Mouse (Mus musculus) hindbrain, postnatal 0 days (tissue): ENCODE measurements around the gene Ttc5. TPM values are rescaled to one million over a fixed set of nuclear protein-coding genes. Genes with fewer than 3 reads are reported as not detected.
A peak's percentile ranks its signal among the peaks of the same experiment; 100 is the strongest.

ENCODE experiments used
- ATAC-seq: fragments of 200-750 bp; cut with Nextera tagmentation; 2 replicates; pipeline ENCODE4 v1.8.0; 2017; ENCODE audit warnings: mild to moderate bottlenecking, moderate TSS enrichment, moderate library complexity
- DNase-seq: peaks from one replicate; pipeline ENCODE4 v3.0.0-alpha.2; 2015; ENCODE audit warnings: low spot score
- H3K27ac ChIP-seq: fragments of 300-500 bp; sonication (generic); 2 replicates; pipeline ENCODE4 v1.5.1; 2014; ENCODE audit warnings: mild to moderate bottlenecking
- H3K27me3 ChIP-seq: fragments of 300-500 bp; sonication (generic); 2 replicates; pipeline ENCODE4 v1.6.1; 2014; ENCODE audit warnings: low read length, mixed read lengths; ENCODE audit not compliant: insufficient read depth
- H3K36me3 ChIP-seq: fragments of 300-500 bp; sonication (generic); 2 replicates; pipeline ENCODE4 v1.6.1; 2014; ENCODE audit warnings: low read length, mixed read lengths; ENCODE audit not compliant: insufficient read depth
- H3K4me1 ChIP-seq: fragments of 300-500 bp; sonication (generic); 2 replicates; pipeline ENCODE4 v1.6.1; 2014; ENCODE audit warnings: antibody characterized with exemption, low read length, mixed read lengths; ENCODE audit not compliant: insufficient read depth
- H3K4me2 ChIP-seq: fragments of 300-500 bp; sonication (generic); 2 replicates; pipeline ENCODE4 v1.6.1; 2014; ENCODE audit warnings: low read depth, mild to moderate bottlenecking, low read length, moderate library complexity, mixed read lengths
- H3K4me3 ChIP-seq: fragments of 300-500 bp; sonication (generic); 2 replicates; pipeline ENCODE4 v1.5.1; 2014; ENCODE audit warnings: low read length
- H3K9ac ChIP-seq: fragments of 300-500 bp; sonication (generic); replicated peaks from 2 replicates; pipeline ENCODE4 v1.6.1; 2014; ENCODE audit warnings: mild to moderate bottlenecking, low read length, moderate library complexity, mixed read lengths
- H3K9me3 ChIP-seq: fragments of 300-500 bp; sonication (generic); 2 replicates; pipeline ENCODE4 v1.6.1; 2016; ENCODE audit warnings: low read length, mixed read lengths
- CTCF ChIP-seq: IDR thresholded peaks from 2 replicates; pipeline ENCODE4 v1.5.1; 2016; ENCODE audit warnings: antibody characterized with exemption, control low read depth, low read depth
- WGBS: fragments of 180-500 bp; shearing (Covaris S2); extraction: QIAGEN DNeasy Blood & Tissue Kit; methylation state at CpG from one replicate; pipeline ENCODE4 v1.1.7; 2014; 5-methylcytosine and 5-hydroxymethylcytosine counted together
- polyA plus RNA-seq: library from polyadenylated mRNA; unstranded; fragments of >200 nt; fragmentation: Nextera tagmentation; extraction: Ambion mirVana; gene quantifications from 2 replicates; pipeline ENCODE4 v1.2.1, GENCODE M21; 2015
- total RNA-seq: library from RNA; depleted of rRNA; stranded (reverse); fragments of >200 nt; gene quantifications from 2 replicates; pipeline ENCODE4 v1.2.3, GENCODE M21; 2014

Gene Ttc5
- total and polyA plus RNA-seq, 2 experiments from 2014 or later = 90.8 to 95.3 TPM

DNA sequence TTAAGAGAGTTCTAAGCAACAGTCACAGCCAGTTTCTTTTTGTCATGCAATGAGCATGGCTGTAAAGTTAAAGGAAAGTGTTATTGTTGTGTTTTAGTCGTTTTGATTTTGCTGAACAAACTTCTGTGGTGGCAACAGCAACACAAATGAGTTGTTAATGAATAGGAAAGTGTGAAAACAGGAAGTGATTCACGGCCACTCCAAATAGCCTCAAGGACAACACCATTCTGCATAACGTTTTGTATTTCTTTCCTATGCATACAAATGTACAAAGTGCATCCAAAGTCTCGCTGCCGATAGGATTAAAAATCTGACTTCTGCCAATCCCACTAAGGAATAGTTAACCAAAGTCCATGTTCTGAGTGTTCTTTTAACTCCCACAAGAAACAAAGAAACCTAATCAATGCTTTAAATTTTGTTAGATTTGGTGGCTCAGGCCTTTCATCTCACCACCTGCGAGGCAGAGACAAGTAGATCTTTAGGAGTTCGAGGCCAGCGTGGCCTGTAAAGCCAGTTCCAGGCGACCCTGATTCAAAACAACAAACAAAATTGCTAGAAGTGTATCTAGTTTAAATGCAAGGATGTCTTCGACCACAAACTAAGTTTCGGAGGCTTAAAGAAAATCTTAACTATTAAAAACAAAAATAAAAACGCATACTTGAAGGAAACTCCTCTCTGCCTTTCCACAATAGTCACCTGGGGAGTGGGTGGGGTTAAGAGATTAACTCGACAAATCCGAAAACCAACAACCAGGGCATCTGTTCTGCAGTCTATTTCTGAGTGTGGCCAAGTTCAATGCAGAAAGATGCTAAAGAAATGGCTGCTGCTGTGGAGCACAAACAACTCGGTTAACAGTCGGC is 698 bp downstream of the Ttc5 start:
- Histone ChIP-seq H3K27me3 (no peaks in the 10 kb centered on the region), H3K36me3 (0 out of 2 replicates have a peak, but pooled peaks cover 11% of the 10 kb centered on the region), H3K4me3 (peak overlapping the region; percentile 81), H3K4me1 (0 out of 2 replicates have a peak, but pooled peaks cover 6% of the 10 kb centered on the region), H3K9ac (peak overlapping the region; percentile 75), H3K27ac (peak overlapping the region; percentile 88; the same call in 1 of the 2 replicates), H3K4me2 (peak overlapping the region; percentile 65), H3K9me3 (no peaks in the 10 kb centered on the region)
- TF ChIP-seq CTCF = no peak
- ATAC-seq = no peak
- DNase-seq = peak; percentile 27
- 19% methylated on average over 16 of the region's 16 CpGs for WGBS

DNA sequence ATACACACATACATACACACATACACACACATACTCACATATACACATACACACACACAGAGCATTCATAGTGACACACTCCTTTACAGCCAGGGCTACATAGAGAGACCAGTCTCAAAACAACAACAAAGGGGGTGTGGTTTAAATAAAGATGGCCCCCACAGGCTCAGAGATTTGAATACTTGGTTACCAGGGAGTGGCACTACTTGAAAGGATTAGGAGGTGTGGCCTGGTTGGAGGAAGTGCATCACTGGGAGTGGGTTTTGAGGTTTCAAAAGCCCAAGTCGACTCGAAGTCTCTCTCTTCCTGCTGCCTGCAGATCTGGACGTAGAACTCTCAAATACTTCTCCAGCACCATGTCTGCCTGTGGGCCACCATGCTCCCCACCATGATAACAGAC is 3.2 kb downstream of the Ttc5 start:
- H3K27me3 ChIP-seq = no peaks in the 10 kb centered on the region
- H3K4me2 ChIP-seq = no peak overlapping the region
- no peak overlapping the region for H3K4me3 ChIP-seq
- no peak for TF ChIP-seq CTCF
- H3K9ac ChIP-seq = no peak overlapping the region
- no peak overlapping the region for H3K27ac ChIP-seq
- peaks cover 18% of the 10 kb centered on the region for H3K36me3 ChIP-seq
- 98% methylated on average over 3 of the region's 3 CpGs for WGBS
- no peaks in the 10 kb centered on the region for H3K9me3 ChIP-seq
- 0 out of 2 replicates have a peak, but pooled peaks cover 6% of the 10 kb centered on the region for H3K4me1 ChIP-seq
- ATAC-seq (no peak), DNase-seq (no peak)

DNA sequence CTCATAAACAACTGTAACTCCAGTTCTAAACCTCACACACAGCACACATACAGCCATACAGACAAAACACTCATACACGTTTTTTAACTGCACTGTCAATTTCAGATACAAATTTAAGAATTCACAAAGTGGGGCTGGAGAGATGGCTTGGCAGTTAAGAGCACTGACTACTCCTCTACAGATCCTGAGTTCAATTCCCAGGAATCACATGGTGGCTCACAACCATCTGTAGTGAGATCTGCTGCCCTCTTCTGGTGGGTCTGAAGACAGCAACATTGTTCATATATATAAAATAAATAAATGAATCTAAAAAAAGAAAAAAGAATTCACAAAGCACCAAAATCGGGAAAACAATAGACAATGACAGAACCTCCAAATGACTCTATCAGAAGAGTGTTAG is 14.0 kb downstream of the Ttc5 start:
- H3K27me3 ChIP-seq = no peaks in the 10 kb centered on the region
- no peaks in the 10 kb centered on the region for H3K9me3 ChIP-seq
- no peak overlapping the region for H3K4me2 ChIP-seq
- no peak for DNase-seq
- no peak for ATAC-seq
- no peak overlapping the region for H3K9ac ChIP-seq
- H3K4me1 ChIP-seq = no peaks in the 10 kb centered on the region
- peak; percentile 48 for TF ChIP-seq CTCF
- peaks cover 74% of the 10 kb centered on the region for H3K36me3 ChIP-seq
- H3K27ac ChIP-seq = no peak overlapping the region
- 89% methylated on average over 2 of the region's 2 CpGs for WGBS
- no peak overlapping the region for H3K4me3 ChIP-seq

DNA sequence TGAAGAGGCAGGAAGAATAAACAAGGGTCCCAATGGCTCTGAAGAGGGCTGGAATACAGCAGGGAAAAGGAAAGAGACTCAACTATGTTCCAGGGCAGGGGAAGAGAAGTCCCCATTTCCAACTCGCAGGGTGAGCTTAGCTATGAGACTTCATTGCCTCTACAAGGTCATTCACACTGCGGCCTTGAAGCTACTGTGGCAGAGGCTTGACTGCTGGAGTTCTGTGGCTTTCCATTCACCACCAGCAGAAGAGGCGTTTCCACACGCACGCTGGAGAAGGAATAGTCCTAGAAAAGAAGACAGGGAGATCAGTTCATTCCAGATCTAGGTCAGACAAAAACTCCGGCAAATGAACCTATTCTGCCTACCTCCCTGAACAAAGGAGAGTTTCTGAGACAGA is 19.6 kb downstream of the Ttc5 start:
- Histone ChIP-seq H3K9ac (no peak overlapping the region), H3K4me2 (no peak overlapping the region), H3K9me3 (no peaks in the 10 kb centered on the region), H3K27ac (no peak overlapping the region), H3K36me3 (peaks cover 39% of the 10 kb centered on the region), H3K4me3 (no peak overlapping the region), H3K4me1 (no peaks in the 10 kb centered on the region), H3K27me3 (no peaks in the 10 kb centered on the region)
- 93% methylated on average over 6 of the region's 6 CpGs for WGBS
- no peak for TF ChIP-seq CTCF
- ATAC-seq (no peak), DNase-seq (no peak)

DNA sequence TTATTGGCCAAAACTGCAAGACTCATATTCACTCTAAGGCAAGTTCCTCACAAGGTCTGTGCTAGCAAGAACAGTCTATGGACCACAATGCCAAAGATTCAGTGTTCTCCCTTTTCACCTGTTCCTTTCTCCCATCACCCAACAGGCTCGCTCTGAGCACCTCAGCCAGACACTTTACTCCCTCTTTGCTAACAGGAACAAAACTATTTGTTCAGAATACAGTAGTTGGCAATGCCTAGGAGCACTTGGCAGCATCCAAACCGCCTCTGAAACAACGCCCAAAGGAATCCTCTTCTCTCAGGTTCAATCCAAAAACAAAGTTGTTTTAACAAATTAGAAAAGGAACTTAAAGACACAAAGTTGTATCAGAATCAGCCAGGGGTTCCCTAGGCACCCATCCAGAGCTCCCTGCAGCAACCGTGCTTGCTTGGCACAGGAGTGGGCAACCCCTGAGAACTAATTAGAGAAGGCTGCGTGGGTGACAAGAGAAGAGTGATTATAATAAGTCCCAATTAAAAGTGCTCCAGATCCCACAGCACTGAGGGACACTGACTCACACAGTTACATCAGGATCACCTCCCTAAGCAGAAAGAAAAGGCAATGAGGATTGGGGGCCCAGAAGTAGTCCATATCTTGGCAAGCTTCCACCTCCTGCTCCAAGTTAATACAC is 26.8 kb downstream of the Ttc5 start:
- Histone ChIP-seq H3K9me3 (no peaks in the 10 kb centered on the region), H3K36me3 (no peaks in the 10 kb centered on the region; the same call in 1 of the 2 replicates), H3K4me1 (no peaks in the 10 kb centered on the region), H3K27ac (no peak overlapping the region), H3K9ac (no peak overlapping the region), H3K27me3 (no peaks in the 10 kb centered on the region), H3K4me2 (no peak overlapping the region), H3K4me3 (no peak overlapping the region)
- no peak for TF ChIP-seq CTCF
- DNase-seq (peak; percentile 1), ATAC-seq (no peak)
- 55% methylated on average over 5 of the region's 5 CpGs for WGBS

DNA sequence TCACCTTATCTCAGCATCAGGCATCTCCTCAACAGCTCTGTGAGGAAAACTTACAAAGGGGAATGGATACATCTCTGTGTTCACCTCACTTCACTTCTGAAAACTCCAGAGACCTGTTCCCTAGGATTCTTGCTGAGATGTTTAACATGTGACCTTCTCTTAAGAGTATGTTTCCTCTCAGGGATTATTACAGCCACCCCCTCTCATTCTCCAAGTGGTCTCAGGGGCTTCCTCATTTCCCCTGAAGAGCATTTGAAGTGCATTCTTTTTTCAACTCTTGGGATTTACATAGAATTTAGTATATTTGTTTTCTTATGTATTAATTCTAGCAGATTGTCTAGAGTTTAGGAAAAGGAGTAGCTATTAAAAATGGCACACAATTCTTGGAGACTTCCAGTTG is 40.3 kb downstream of the Ttc5 start, which contains the start of gene Olfr749:
Gene Olfr749 (minus strand): TSS at position 101 of the 400 bp plus-strand sequence.
- no peak for ATAC-seq
- DNase-seq = no peak
- H3K27ac ChIP-seq = no peak within 1 kb of the TSS
- no peaks in the 10 kb centered on the region for H3K27me3 ChIP-seq
- H3K4me3 ChIP-seq = no peak within 1 kb of the TSS
- TF ChIP-seq CTCF = no peak
- no peaks in the 10 kb centered on the region for H3K36me3 ChIP-seq
- H3K4me1 ChIP-seq = no peaks in the 10 kb centered on the region
- H3K4me2 ChIP-seq = no peak within 1 kb of the TSS
- no peak within 1 kb of the TSS for H3K9ac ChIP-seq
- H3K9me3 ChIP-seq = no peaks in the 10 kb centered on the region

DNA sequence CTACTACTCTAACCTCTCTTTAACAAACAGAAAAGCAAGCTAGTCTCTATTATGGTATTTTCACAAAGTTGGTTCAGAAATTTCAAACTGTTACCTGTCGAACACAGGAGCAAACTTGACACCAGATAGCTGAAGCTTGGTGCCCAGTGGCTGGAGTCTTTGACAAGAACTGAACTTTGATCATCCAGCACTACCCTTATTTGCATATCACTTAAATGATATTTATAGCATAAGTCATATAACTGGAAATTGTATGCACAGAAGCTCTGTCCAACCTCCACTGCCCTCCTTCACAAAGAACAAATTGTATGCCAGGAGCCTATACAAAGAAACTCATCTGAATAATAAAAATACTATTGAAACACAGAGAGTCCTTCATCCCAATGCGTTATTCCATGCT is 43.7 kb downstream of the Ttc5 start:
- Histone ChIP-seq H3K27ac (no peak overlapping the region), H3K4me1 (no peaks in the 10 kb centered on the region), H3K9ac (no peak overlapping the region), H3K36me3 (no peaks in the 10 kb centered on the region), H3K27me3 (no peaks in the 10 kb centered on the region), H3K4me2 (no peak overlapping the region), H3K9me3 (no peaks in the 10 kb centered on the region), H3K4me3 (no peak overlapping the region)
- no peak for DNase-seq
- WGBS = 80% methylated on average over 2 of the region's 2 CpGs
- no peak for ATAC-seq
- no peak for TF ChIP-seq CTCF
